Mouse (Mus musculus) kidney, postnatal 25 days (tissue): ENCODE measurements around the gene Pagr1b.

Experiments used
- DNase-seq, 2 experiments: peaks; one replicate each; pipeline ENCODE4 v3.0.0; 2021; ENCODE audit warnings: mixed read lengths in 2 of 2

The Pagr1b gene

GRCm38 (mm10) chr7:127016481-127016485, at the start of gene Pagr1b:
Gene Pagr1b, minus strand, starts transcription at chr7:127016484.
- no peak for DNase-seq

GRCm38 (mm10) chr7:127065538-127065937, 49.3 kb upstream of the Pagr1b start:
- no peak for DNase-seq

DNA sequence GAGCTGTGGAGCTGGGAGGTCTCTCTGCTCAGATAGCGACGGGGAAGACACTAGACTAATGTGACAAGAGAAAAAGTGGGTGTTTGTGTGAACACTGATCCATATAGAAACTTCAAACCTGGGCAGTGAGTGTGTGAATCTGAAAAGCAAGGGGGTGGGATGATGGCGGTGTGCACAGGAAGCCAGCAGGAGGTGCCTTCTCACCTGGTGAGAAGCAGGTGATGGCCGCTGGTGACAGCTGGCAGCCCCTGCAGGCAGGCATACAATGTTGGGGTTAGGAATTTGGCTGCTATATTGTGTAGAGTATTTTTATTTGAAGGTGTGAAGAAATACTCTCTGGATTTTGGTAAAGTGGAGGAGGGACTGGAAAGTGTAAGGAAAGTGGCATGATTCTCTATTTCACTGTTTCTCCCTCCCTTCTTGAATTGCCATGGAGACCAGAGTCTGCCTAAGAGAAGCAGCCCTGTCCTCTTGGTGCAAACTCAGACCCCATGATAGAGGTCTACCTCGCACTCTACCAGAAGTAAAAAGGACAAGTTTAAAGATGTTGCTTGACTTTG, 38.8 kb upstream of the Pagr1b start:
- no peak for DNase-seq

GRCm38 (mm10) chr7:127041851-127042672, 25.8 kb upstream of the Pagr1b start, which contains the start of gene Kif22:
Gene Kif22, minus strand, starts transcription at chr7:127042471.
- peak; percentile 92 to 93 for DNase-seq

DNA sequence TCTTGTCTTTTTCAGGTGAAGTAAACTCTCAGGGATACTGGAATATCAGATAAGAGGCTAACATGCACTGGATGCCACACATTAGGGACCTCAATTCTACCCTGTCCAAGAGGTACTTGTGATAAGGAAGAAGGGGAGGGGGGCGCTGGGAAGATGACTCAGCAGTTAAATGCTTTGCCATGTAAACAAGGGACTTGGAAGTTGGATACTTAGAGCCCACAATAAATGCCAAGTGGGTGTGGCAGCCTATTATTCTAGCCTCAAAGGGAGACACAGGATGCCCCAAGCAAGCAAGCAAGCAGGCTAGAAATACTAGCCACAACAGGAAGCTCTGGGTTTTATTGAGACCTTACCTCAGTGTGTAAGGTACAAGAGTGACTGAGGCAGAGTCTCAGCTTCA, 15.0 kb upstream of the Pagr1b start:
- DNase-seq: peak in 1 of 2 experiments; percentile 26

- DNase-seq: no peak
Measured at GRCm38 (mm10) chr7:127030172-127030571, 13.9 kb upstream of the Pagr1b start.

- DNase-seq: no peak
Measured at GRCm38 (mm10) chr7:127027885-127028284, 11.6 kb upstream of the Pagr1b start.

- peak; percentile 100 for DNase-seq
Measured at GRCm38 (mm10) chr7:127026984-127027726, 10.9 kb upstream of the Pagr1b start, which contains the start of gene Maz. Gene Maz, minus strand, starts transcription at chr7:127027037.

DNA sequence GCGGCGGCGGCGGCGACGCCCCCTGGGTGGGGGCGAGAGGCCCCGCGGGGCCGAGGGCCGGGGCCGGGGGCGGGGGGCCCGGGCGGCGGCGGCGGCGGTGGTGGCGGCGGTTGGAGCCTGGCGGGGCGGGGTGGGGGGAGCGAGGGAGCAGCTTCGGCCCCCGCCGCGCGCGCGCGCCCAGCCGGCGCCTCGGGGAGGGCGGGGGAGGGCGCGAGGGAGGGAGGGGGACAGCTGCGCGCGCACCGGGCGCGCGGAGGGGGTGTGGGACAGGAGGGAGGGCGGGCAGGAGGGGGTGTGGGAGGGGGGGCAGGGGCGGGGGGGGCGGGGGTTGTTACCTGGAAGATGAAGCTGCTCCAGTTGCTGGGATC, 10.3 kb upstream of the Pagr1b start:
- no peak for DNase-seq

GRCm38 (mm10) chr7:127026161-127026600, 9.9 kb upstream of the Pagr1b start:
- DNase-seq: peak; percentile 76 to 93

DNA sequence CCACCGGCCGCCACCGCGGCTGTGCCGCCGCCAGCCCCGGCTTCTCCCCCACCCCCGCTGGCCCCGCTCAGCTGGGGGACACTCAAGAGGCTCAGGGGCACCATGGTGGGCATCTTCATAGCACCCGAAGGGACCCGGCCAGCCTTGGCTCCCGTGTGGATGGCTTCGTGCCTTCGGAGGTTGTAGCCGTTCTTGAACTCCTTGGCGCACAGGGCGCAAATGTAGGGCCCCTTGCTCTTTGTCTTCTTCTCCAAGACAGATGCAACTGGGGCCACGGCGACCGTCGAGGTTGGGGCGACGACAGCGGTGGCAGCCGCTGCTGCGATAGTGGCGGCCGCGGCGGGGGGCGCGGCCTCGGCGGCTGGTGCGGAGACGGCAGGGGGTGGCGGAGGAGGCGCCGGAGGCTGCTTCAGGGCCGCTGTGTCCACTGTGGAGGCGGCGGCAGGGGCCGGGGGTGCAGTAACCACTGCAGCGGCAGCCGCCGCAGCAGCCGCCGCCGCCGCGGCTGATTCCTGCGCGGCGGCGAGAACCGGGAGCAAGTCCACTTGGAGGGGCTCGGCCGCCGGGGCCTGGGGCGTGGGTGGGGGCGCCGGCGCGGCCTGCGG, 9.4 kb upstream of the Pagr1b start:
- peak; percentile 40 to 77 for DNase-seq

DNA sequence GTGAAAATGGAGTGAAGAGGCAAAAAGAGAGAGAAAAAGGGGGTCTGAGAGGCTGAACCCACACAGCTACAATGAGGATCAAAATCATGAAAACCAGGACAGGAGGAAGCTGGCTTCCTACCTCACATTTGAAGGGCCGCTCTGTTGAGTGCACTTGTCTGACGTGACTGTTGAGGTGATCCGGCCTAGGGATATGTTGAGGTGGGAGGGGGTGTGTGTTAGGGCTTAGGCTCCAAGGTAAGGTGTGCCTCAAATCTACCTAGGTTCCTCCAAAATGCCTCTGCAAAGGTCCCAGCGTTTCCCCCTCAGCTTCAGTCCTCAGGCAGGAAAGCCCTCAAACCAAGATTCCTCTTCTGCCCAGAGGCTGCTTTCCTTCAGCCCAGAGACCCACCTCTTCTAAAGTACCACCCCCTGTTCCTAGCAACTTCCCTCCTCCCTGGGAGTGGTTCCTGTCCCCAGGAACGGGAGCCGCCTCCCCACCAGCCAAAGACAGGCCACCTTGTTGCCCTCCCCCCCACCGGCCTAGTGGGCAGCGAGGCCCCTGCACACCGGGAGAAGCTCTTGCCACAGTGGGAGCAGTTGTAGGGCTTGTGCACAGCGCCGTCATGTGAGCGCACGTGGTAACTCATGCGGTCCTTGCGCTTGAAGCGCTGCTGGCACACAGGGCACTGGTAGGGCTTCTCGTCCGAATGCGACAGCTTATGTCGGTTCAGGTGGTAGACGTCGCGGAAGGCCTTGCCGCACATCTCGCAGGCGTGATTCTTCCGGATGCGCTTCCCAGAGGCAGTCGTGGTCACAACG, 8.7 kb upstream of the Pagr1b start:
- DNase-seq: peak; percentile 86 to 94

DNA sequence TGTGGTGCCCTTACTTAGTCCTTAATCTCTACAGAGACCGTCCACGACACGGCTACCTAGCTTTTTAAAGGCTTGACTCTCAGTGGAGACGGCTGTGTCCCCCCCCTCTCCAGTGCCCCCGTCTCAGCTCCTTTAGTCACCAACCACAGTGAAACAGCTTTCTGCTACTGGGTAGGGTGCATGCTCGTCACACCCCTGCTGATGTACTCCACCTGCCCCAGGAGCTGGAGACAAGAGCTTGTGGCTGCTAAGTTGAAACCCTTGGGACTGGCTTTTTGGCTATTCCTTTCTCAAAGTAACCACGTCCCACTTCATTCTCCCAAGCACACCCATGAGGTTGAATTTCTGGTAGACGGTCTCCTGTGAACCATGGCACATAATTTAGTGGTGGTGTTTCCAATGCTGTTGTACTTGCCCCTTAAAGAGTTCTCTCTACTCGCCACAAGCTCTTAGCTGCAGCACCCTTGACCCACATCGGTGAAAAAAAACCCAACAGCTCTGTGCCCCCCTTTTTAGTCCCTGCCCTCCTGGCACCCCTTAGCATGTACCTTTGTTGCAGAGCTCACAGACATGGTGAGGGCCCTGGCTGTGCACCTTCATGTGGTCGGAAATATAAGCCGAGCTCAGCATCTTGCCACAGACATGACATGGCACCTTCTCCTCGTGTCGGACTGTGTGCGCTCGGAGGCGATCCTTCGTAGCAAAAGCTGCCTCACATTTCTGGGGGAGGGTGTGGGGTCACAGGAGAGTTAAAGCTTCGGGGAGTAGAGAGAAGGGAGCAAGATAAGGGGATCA, 7.8 kb upstream of the Pagr1b start:
- DNase-seq: peak in 1 of 2 experiments; percentile 40

- DNase-seq: peak in 1 of 2 experiments; percentile 49
Measured at GRCm38 (mm10) chr7:127023272-127023691, 7.0 kb upstream of the Pagr1b start.

DNA sequence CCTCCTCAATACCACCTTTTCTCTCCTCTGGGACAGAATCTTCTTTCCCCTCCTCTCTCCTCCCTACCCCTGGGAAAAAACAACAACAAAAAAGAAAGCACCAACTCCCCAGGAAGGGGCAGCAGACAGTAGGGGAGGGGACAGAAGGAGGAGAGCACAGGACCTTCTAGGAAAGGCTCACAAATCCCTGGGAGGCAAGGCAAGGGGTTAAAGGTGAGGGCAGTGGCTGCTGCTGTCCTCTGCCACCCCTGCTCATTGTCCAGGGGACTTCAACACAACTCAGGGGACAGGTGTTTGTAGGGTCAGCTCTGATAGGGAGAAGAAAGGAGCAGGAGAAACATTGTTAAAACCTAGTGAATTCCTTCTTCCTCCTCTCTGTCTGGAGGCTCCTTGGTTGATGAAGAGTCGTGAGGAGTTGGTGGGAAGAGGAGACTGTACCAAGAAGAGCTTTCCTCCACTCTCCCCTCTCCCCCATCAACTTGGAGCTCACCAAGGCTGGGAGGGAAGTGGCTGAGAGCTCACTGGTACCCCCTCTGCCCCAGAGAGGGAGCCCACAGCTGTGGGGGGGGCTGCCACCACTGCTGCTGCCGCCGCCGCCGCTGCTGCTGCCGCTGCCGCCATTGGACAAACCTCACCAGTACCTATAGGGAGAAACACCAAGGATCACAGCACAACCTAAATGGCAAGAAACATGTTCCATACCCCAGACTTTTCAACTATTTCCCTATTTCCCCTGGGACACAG, 6.4 kb upstream of the Pagr1b start:
- DNase-seq: peak in 1 of 2 experiments; percentile 38

- peak in 1 of 2 experiments; percentile 15 for DNase-seq
Measured at GRCm38 (mm10) chr7:127021563-127022527, 5.6 kb upstream of the Pagr1b start.

DNA sequence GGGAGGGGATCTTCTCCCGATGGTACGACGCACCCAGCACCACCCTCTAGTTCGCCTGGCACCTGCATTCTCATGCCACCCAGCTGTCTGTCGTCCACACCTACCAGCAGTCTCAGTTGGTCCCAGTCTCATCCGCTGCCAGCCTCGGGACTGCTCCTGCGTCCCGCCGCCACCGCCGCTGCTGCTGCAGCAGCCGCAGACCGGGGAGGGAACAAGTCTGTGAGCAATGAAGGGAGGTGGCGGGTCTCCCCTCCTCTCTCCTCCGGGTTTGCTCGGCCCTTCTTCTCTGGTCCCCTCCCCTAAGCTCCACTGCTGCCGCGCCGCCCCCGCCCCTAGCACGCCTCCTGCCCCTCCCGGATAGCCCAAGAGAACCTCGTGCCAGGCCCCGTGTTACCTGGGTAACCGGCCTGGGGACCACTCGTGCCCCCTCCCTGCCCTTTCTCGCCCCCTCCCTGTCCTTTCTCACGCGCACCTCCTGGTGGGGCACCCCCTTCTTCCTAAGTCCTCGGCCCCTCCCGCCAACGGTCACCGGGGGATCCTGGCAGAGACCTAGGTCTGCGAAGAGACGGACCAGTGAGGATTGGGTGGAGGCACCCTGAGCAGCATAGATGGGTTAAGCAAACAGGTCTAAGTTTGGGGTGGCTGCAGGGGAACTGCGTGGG, 4.7 kb upstream of the Pagr1b start, which contains the start of the genes Gm42742 and Prrt2:
TSS of gene Gm42742 (minus strand) at position 197 of the 662 bp plus-strand sequence.
TSS of gene Prrt2 (minus strand) at position 311 of the 662 bp plus-strand sequence.
- DNase-seq: peak; percentile 32 to 70

DNA sequence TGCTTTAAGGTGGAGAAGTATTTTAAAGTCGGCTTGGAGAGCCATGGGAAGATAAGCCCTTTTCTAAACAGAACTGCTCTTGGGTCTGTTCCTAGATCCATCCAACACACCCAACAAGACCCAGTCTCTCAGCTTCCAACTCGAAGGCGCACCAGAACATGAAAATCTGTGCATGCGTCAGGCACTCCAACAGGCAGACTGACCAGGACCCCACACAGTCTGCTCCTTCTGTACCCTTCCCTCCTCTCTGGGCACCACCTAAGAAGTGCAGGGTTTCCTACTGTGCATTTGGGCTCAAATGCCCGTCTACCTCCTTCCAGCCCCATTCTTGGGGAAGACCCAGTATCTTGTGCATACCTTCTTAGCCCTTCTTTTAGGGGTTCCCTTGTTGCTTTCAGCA, 4.2 kb upstream of the Pagr1b start:
- DNase-seq: no peak

- DNase-seq: no peak
Measured at GRCm38 (mm10) chr7:127020031-127020430, 3.7 kb upstream of the Pagr1b start.
